Mouse (Mus musculus) small intestine, adult 2 months (tissue): Measurements from ENCODE around the gene Brinp2.

Experiments used
- CTCF ChIP-seq: fragments of 200-500 bp; IDR thresholded peaks from 2 replicates; pipeline ENCODE4 v1.5.1; 2012; ENCODE audit warnings: low read depth, mild to moderate bottlenecking, control low read depth, inconsistent platforms, low read length, moderate library complexity, mixed read lengths; ENCODE audit not compliant: insufficient replicate concordance, insufficient read length; ENCODE audit errors: extremely low read depth
- POLR2A ChIP-seq: fragments of 200-500 bp; IDR thresholded peaks from 2 replicates; pipeline ENCODE4 v1.6.1; 2012; ENCODE audit warnings: low read depth, mild to moderate bottlenecking, control low read depth, inconsistent platforms, low read length, moderate library complexity

- no peak for TF ChIP-seq CTCF
- TF ChIP-seq POLR2A, result no peak
These were observed 12.8 kb downstream of the Brinp2 start for GRCm38 (mm10) chr1:158343243-158343714.
